Mouse (Mus musculus): ENCODE results near the gene Olfr959. TPM values are rescaled to one million over a fixed set of nuclear protein-coding genes. Genes with fewer than 3 reads are reported as not detected.

Olfr959 gene
- not detected in 2 replicates for polyA plus RNA-seq (2015; fragmentation: Nextera tagmentation; extraction: Ambion mirVana)

DNA sequence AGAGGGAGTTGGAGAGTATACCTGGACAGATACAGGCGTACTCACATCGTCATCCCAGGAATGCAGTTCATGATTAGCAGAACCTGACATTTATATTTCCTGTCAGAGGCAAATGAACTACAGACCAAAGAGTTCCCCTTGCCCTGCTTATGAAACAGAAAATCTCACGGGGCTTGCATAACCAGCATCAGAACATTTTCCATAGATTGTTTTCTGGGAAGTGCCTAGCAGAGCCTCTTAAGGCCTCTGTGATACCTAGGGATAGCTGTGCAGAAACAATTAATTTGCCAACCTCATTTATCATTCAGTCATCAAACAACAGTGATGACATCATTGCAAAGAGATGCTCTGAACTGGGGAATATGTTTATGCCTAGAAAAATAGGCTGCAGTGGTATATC lies at the start of gene Olfr959:
Olfr959 (minus strand) TSS at position 101 of the 400 bp plus-strand sequence.
- no peaks in the 10 kb centered on the region for H3K4me1 ChIP-seq
- H3K4me2 ChIP-seq (replicated peaks): no peak within 1 kb of the TSS
- no peaks in the 10 kb centered on the region for H3K36me3 ChIP-seq
- H3K27ac ChIP-seq: no peak within 1 kb of the TSS
- WGBS: 68% methylated on average over 3 of the region's 3 CpGs
- no peak within 1 kb of the TSS for H3K9ac ChIP-seq
- ATAC-seq (ENCODE audit: low FRiP score, low read depth): no peak
- H3K4me3 ChIP-seq: no peak within 1 kb of the TSS
- no peaks in the 10 kb centered on the region for H3K9me3 ChIP-seq
- H3K27me3 ChIP-seq: no peaks in the 10 kb centered on the region

DNA sequence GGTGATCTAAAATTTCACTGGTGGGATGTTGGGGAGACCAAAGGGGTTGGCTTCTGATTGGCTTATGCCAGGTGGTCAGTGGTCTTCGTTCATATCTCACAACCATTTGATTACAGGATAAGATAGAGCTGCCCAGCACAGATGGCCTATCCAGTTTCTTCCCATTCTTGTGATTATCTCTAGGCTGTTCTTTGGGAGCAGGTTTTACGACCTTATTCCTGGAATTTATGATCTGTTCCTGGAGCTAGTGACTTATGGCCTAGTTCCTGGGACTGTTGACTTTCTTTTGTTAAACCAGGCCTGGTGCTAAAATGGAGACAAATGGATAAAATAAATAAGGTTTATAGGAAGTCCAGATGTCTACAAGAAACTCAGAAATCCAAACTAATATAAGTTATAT lies 49.3 kb upstream of the Olfr959 start:
- Histone ChIP-seq H3K4me3 (no peak overlapping the region), H3K36me3 (no peaks in the 10 kb centered on the region), H3K27me3 (no peaks in the 10 kb centered on the region), H3K9ac (no peak overlapping the region), H3K9me3 (no peaks in the 10 kb centered on the region), H3K4me2 (replicated peaks) (no peak overlapping the region), H3K4me1 (no peaks in the 10 kb centered on the region), H3K27ac (no peak overlapping the region)
- 40% methylated on average over 2 of the region's 2 CpGs for WGBS
- no peak for ATAC-seq (ENCODE audit: low FRiP score, low read depth)

DNA sequence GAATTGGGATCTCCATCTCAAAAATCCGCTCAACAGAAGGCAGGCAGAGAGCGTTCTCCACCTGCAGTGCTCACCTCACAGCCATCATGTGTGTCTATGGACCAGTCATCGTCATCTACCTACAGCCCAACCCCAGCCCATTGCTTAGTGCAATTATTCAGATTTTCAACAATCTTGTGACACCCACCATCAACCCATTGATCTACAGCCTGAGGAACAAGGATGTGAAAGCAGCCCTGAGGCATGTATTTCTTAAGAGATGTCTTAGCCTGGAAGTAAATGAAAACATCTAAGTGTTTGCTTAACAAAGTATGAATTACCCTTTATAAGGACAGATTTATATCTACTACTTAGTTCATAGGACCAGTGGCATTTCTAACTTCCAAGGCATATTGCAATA lies 48.4 kb upstream of the Olfr959 start:
- Histone ChIP-seq H3K27me3 (no peaks in the 10 kb centered on the region), H3K4me1 (no peaks in the 10 kb centered on the region), H3K9me3 (no peaks in the 10 kb centered on the region), H3K27ac (no peak overlapping the region), H3K4me2 (replicated peaks) (no peak overlapping the region), H3K4me3 (no peak overlapping the region), H3K36me3 (no peaks in the 10 kb centered on the region), H3K9ac (no peak overlapping the region)
- 90% methylated on average over 3 of the region's 3 CpGs for WGBS
- no peak for ATAC-seq (ENCODE audit: low FRiP score, low read depth)

DNA sequence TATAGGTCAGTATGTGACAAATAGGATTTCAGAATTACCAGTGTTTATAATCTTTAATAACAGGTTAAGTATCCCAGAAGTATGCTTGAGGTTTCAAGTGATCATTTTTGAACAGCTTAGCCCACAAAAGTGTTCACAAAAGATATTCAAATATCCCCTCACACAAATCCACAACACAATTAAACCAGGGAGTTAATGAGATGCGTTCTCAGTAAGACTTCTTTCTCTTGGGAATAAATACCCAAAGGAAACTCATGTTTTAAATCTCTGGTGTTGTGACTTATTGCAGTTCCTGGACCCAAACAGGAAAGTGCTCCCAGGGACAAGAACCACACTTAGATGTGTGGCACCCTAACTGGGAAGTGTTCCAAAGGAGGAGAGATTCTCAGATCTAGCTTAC lies 45.7 kb upstream of the Olfr959 start, which contains the start of gene Olfr960:
Olfr960 (plus strand) TSS at position 301 of the 400 bp plus-strand sequence.
- H3K9me3 ChIP-seq: no peaks in the 10 kb centered on the region
- no peaks in the 10 kb centered on the region for H3K27me3 ChIP-seq
- no peak within 1 kb of the TSS for H3K27ac ChIP-seq
- no peak within 1 kb of the TSS for H3K4me2 ChIP-seq (replicated peaks)
- H3K36me3 ChIP-seq: no peaks in the 10 kb centered on the region
- H3K4me3 ChIP-seq: no peak within 1 kb of the TSS
- ATAC-seq (ENCODE audit: low FRiP score, low read depth): no peak
- H3K9ac ChIP-seq: no peak within 1 kb of the TSS
- WGBS: 80% methylated on average over 1 of the region's 1 CpGs
- no peaks in the 10 kb centered on the region for H3K4me1 ChIP-seq

DNA sequence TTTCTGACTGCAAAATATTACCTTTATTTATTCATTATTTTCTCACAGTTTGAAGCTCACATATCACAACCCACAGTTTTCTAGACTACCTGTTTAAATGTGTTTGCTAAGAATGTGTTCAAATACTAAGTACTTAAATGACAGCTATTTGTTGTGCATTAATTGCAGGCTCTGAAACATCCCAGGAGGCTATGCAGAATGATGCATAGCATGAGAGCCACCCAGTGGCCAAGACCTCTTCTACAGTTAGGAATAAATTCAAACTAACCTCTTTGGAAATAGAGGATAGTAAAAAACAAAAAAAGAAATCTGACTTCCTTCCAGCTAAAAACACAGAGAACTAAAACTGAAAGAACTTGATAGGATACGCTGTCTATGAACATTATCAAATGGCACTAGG lies 36.6 kb upstream of the Olfr959 start:
- Histone ChIP-seq H3K9ac (no peak overlapping the region), H3K27ac (no peak overlapping the region), H3K27me3 (no peaks in the 10 kb centered on the region), H3K4me3 (no peak overlapping the region), H3K4me2 (replicated peaks) (no peak overlapping the region), H3K9me3 (no peaks in the 10 kb centered on the region), H3K36me3 (no peaks in the 10 kb centered on the region), H3K4me1 (no peaks in the 10 kb centered on the region)
- ATAC-seq (ENCODE audit: low FRiP score, low read depth): no peak
- WGBS: 67% methylated on average over 1 of the region's 1 CpGs

DNA sequence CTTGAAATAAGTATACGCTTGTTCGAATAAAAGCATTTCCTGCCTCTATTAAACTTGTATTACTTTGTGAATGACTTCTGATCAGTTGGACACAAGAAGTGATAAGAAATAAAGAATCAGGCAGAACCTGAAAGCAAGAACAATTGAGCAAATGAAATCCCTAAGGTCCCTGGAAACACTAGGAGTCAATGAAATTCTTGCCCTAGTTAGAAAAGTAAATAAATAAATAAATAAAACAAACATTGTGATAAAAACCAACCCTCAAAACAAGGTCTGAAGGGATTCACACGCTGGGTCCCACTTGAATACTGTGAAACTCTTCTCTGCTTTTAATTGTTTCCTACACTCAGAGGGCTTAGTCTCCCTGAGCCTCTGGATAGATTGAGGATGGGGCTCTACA lies 35.0 kb upstream of the Olfr959 start, which contains the start of gene Olfr148:
Olfr148 (plus strand) TSS at position 301 of the 400 bp plus-strand sequence.
- ATAC-seq (ENCODE audit: low FRiP score, low read depth): no peak
- no peak within 1 kb of the TSS for H3K27ac ChIP-seq
- no peaks in the 10 kb centered on the region for H3K27me3 ChIP-seq
- no peaks in the 10 kb centered on the region for H3K36me3 ChIP-seq
- WGBS: 73% methylated on average over 3 of the region's 3 CpGs
- no peak within 1 kb of the TSS for H3K4me2 ChIP-seq (replicated peaks)
- H3K4me1 ChIP-seq: no peaks in the 10 kb centered on the region
- H3K9ac ChIP-seq: no peak within 1 kb of the TSS
- H3K4me3 ChIP-seq: no peak within 1 kb of the TSS
- H3K9me3 ChIP-seq: no peaks in the 10 kb centered on the region

DNA sequence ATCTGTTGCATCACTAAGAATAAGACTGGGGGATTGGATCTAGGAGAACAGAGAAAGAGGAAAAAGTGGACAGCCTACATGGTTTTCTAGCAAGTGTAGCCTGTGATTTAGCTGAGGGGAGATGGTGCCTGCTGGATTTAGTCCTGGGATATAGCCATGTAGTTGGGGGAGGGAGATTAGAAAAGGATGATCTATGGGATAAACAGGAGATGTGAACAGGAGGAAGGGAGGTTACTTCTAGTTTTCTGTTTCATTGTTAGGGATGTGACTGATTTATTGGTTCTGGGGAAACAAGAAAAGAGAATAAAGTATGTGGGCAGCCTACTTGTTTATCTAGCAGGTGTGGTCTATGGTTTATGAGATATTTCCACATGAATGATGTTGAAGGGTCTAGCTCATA lies 33.1 kb upstream of the Olfr959 start:
- Histone ChIP-seq H3K27me3 (no peaks in the 10 kb centered on the region), H3K27ac (no peak overlapping the region), H3K4me1 (peaks cover 4% of the 10 kb centered on the region; the same call in 1 of the 2 replicates), H3K36me3 (no peaks in the 10 kb centered on the region), H3K9me3 (no peaks in the 10 kb centered on the region), H3K4me3 (no peak overlapping the region), H3K4me2 (replicated peaks) (no peak overlapping the region), H3K9ac (no peak overlapping the region)
- no peak for ATAC-seq (ENCODE audit: low FRiP score, low read depth)

DNA sequence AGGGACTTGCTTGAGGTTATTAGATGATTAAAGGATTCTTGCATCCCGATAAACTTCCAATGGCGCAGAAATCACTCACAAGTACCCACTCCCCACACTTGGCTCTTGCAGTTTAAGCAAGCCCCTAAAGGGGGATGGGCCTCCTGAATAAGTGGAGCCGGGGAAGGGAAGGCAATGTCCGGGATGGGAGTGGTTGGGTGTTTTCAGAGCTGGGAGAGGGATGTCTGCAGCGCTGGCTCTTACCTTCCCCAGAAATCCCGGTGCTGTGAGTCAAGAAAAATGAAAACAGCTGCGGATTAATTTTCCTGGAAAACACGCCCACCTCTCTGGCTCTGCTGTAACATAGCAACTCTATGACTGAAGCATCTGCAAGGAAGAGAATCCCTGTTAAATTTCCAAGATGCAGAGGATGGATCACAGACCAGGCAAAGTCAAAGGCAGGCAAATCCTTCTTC lies 28.7 kb upstream of the Olfr959 start, which contains the start of gene AW551984:
AW551984 (minus strand) TSS at position 405 of the 455 bp plus-strand sequence.
- peak within 1 kb of the TSS; percentile 48 for H3K4me3 ChIP-seq
- under 1% methylated on average over 8 of the region's 8 CpGs for WGBS
- no peaks in the 10 kb centered on the region for H3K27me3 ChIP-seq
- H3K4me2 ChIP-seq (replicated peaks): peak within 1 kb of the TSS; percentile 71
- H3K9ac ChIP-seq: peak within 1 kb of the TSS; percentile 57
- H3K9me3 ChIP-seq: no peaks in the 10 kb centered on the region
- peak within 1 kb of the TSS; percentile 6; the same call in 1 of the 2 replicates for H3K27ac ChIP-seq
- peak; percentile 89 for ATAC-seq (ENCODE audit: low FRiP score, low read depth)
- peaks cover 9% of the 10 kb centered on the region; the same call in 1 of the 2 replicates for H3K4me1 ChIP-seq
- H3K36me3 ChIP-seq: no peaks in the 10 kb centered on the region

DNA sequence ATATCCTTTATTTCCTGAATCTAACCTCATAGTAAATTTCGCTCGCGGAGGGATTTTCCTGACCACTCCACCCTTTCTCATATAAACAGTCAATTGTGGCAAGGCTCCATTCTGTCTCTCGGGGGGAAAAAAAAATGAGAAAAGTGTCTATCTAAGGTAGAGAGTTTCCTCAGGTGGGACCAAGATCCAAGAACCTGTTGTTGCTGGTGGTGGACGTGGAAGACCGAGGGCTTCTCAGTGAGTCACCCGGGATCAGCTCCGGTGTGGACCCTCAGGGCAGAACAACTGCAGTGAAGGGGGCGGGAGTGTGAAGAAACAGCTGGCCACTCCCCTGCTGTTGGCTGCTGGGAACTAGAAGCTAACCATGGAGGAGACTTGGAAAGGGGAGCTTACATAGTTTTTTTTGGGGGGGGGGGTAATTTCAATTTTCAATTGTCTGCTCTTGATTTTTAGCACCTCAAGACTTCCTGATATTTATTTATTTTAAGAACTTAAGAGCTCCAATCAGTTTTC lies 28.0 kb upstream of the Olfr959 start:
- Histone ChIP-seq H3K4me3 (peak overlapping the region; percentile 48), H3K9me3 (no peaks in the 10 kb centered on the region), H3K27me3 (no peaks in the 10 kb centered on the region), H3K9ac (peak overlapping the region; percentile 57), H3K36me3 (no peaks in the 10 kb centered on the region), H3K4me2 (replicated peaks) (peak overlapping the region; percentile 71), H3K4me1 (peaks cover 9% of the 10 kb centered on the region; the same call in 1 of the 2 replicates), H3K27ac (peak overlapping the region; percentile 6; the same call in 1 of the 2 replicates)
- WGBS: under 1% methylated on average over 9 of the region's 9 CpGs
- peak; percentile 83 for ATAC-seq (ENCODE audit: low FRiP score, low read depth)

DNA sequence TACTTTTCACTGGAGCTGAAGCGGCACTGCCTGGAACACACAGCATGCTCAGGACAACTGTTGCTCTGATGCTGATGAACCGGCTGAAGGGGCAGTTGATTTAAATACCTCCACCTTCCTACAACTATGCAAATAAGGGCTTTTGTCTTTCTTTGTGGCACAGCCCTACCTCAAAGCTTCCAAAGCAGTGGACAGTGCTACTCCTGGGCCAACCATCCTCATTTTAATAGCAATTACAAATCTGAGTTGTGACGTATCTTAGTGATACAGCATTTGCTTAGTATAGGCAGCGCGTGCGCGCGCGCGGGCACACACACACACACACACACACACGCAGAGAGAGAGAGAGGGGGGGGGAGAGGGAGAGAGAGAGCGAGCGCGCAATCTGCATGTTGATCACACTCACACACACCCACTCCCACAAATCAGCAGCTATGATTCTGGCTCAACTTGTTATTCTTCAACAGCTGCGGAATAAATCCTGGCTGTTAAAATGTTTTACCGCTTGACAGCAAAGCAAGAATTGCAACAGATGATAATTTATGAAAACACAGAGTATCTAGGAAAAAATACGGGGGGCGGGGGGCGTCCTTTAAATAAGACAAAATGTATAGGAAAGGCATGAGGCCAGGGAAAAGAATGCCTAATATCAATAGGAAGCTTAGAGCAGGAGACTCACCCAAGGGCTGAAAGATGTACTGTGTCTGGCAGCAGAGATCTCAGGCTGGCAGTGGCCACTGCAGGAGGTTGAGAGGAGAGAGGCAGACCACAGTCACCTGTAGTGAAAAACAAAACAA lies 27.4 kb upstream of the Olfr959 start:
- under 1% methylated on average over 19 of the region's 19 CpGs for WGBS

DNA sequence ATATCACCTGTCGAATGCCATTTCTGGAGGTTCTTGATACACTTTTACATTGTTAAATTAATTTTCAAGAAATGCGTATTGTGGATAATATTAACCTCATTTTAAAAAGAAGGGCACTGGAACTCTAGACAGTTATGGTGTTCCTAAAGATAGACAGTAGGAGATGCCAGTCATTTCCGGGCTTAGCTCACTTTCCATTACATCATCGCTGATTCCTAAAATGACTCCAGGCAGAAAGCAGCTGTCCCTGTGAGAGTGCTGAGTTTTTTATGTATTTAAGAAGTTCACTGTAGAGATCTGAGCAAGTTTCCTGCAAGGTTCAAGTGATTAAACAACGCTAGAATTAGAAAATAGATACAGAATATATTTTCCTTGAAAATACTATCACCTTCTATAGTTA lies 1.7 kb upstream of the Olfr959 start:
- WGBS: 87% methylated on average over 5 of the region's 5 CpGs
- ATAC-seq (ENCODE audit: low FRiP score, low read depth): no peak
- H3K27ac ChIP-seq: no peak overlapping the region

More for the DNA sequence above, 27.4 kb upstream of the Olfr959 start:
- H3K4me3 ChIP-seq: peak overlapping the region; percentile 48
- H3K27me3 ChIP-seq: no peaks in the 10 kb centered on the region
- peak overlapping the region; percentile 33; the same call in 1 of the 2 replicates for H3K27ac ChIP-seq
- H3K4me2 ChIP-seq (replicated peaks): peak overlapping the region; percentile 71
- no peaks in the 10 kb centered on the region for H3K9me3 ChIP-seq
- no peaks in the 10 kb centered on the region for H3K36me3 ChIP-seq
- peak overlapping the region; percentile 57 for H3K9ac ChIP-seq
- peak; percentile 66 for ATAC-seq (ENCODE audit: low FRiP score, low read depth)
- peaks cover 9% of the 10 kb centered on the region; the same call in 1 of the 2 replicates for H3K4me1 ChIP-seq

DNA sequence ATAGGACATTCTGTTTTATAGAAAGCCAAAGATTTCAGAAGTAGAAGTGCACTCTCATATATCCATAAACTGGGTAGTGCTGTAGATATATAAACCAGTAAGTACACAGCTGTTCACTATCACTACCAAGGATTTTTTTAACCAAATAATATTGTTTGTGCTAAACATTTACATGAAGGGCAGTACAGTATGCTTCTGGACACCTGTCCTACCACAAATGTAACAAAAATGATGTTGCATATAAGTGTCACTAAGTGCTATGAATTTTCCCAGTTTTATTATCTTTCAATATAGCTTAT lies 17.1 kb downstream of the Olfr959 start:
- Histone ChIP-seq H3K27ac (no peak overlapping the region), H3K36me3 (no peaks in the 10 kb centered on the region), H3K4me1 (no peaks in the 10 kb centered on the region), H3K9me3 (no peaks in the 10 kb centered on the region), H3K9ac (no peak overlapping the region), H3K4me3 (no peak overlapping the region), H3K4me2 (replicated peaks) (no peak overlapping the region), H3K27me3 (no peaks in the 10 kb centered on the region)
- no peak for ATAC-seq (ENCODE audit: low FRiP score, low read depth)

More for the DNA sequence above, 1.7 kb upstream of the Olfr959 start:
- no peaks in the 10 kb centered on the region for H3K9me3 ChIP-seq
- no peak overlapping the region for H3K4me2 ChIP-seq (replicated peaks)
- H3K4me1 ChIP-seq: no peaks in the 10 kb centered on the region
- H3K9ac ChIP-seq: no peak overlapping the region
- no peak overlapping the region for H3K4me3 ChIP-seq
- no peaks in the 10 kb centered on the region for H3K27me3 ChIP-seq
- H3K36me3 ChIP-seq: no peaks in the 10 kb centered on the region

All from limb, embryonic 13.5 days (tissue).